Mouse (Mus musculus): ENCODE measurements around the gene Myoc. TPM values are rescaled to one million over a fixed set of nuclear protein-coding genes. Genes with fewer than 3 reads are reported as not detected.

Gene Myoc
- polyA plus RNA-seq, 1 experiment from 2014 or later = not detected

DNA sequence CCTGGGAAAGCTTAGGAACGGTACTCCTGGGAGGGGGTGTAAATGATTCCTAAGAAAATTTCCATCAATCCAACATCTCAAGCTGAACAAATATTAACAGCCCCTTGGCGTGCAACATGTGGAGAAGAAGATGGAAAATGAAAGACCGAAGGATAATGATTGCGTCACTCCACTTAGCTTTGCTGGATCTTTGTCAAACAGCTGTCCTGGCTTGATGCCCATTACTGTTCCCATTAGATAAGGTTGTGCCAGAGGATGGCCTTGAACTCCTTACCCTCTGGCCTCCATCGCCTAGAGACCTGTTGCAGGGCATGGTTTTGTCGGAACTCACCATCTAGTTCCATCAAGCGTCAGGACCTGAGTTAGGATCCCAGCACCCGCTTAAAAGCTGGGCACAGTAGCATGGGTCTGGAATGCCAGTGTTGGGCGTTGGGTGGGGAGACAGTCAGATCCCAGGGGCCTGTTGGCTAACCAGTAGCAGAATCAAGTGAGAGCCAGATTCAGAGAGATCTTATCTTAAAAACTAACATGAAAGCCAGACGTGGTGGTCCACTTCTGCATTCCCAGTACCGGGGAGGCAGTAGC, 21.4 kb downstream of the Myoc start:
- H3K27me3 ChIP-seq (replicated peaks) = no peaks in the 10 kb centered on the region
- no peak for ATAC-seq
- no peaks in the 10 kb centered on the region for H3K36me3 ChIP-seq
- no peak overlapping the region for H3K4me2 ChIP-seq
- H3K4me1 ChIP-seq = peaks cover 7% of the 10 kb centered on the region; the same call in 1 of the 2 replicates
- no peak overlapping the region for H3K27ac ChIP-seq
- no peak overlapping the region for H3K9ac ChIP-seq
- H3K4me3 ChIP-seq = no peak overlapping the region
- 55% methylated on average over 11 of the region's 11 CpGs for WGBS (ENCODE audit: insufficient replicate concordance)
- H3K9me3 ChIP-seq (replicated peaks) = no peaks in the 10 kb centered on the region

DNA sequence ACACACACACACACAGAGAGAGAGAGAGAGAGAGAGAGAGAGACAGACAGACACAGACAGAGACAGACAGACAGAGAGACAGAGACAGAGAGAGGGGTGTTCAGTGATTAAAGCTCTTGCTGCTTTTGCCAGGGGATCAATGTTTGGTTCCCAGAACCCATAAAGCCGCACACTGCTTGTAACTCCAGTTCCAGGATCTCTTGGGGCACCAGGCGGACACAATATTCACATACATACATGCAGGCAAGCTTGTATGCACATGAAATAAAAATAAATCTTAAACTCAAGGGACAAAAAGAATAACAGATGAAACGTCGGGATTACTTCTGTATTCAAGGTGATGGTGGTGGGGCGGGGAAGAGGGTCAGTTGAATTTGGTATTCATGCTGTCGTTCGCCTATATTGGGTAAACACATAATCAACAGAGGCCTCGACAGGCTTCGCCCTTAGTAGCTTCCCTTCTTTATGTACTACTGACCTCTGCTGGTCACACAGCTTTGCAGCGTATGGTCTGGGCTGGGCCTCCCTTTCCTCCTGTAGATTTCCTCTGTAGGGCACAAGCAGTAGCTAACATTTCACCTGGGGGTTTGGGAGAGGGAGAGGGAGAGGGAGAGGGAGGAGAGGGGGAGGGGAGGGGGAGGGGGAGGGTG, 26.0 kb downstream of the Myoc start:
- Histone ChIP-seq H3K4me2 (peak overlapping the region; percentile 61), H3K4me3 (peak overlapping the region; percentile 33)

DNA sequence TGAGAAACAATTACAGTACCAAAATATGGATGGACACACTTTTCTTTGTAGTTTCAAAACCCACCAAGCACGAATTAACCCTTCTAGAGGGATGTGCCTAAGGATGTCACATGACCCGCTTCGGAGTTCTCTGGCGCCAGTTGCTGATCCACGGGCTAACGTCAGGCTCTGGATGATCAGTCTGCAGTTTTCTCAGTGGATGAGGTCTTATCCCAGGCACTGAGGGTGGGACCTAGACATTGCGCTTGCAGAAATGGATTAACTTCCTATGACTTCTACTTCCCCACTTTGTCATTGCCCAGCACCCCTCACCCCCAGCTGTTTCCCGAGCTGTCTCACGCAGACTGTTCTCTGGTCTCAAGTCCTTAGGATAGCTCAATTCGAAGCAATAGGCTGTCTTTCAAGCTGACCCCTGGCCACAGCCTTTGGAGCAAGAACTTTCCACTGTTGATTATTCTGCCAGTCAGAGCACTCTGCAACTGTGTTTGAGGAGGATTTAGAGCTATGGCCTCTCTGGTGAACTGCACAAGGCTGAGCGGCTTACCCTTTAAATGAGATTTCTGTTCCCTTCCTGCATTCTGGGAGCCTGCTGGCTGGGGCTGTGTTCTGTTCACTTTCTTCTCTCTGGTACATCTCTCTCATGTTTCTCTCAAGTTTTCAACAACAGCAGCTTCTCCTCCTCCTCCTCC, 26.7 kb downstream of the Myoc start:
- no peaks in the 10 kb centered on the region for H3K9me3 ChIP-seq (replicated peaks)
- H3K27ac ChIP-seq = no peak overlapping the region
- peak; percentile 83 for ATAC-seq
- peak overlapping the region; percentile 66 for H3K9ac ChIP-seq
- H3K4me1 ChIP-seq = peaks cover 5% of the 10 kb centered on the region
- 3% methylated on average over 11 of the region's 11 CpGs for WGBS (ENCODE audit: insufficient replicate concordance)
- H3K4me2 ChIP-seq = peak overlapping the region; percentile 61
- peaks cover 19% of the 10 kb centered on the region for H3K36me3 ChIP-seq
- H3K4me3 ChIP-seq = peak overlapping the region; percentile 33
- H3K27me3 ChIP-seq (replicated peaks) = no peaks in the 10 kb centered on the region

More for the DNA sequence above, 26.0 kb downstream of the Myoc start:
- ATAC-seq = peak; percentile 92
- Histone ChIP-seq H3K4me1 (peaks cover 11% of the 10 kb centered on the region), H3K9ac (peak overlapping the region; percentile 66; the same call in 1 of the 2 replicates), H3K27me3 (replicated peaks) (no peaks in the 10 kb centered on the region), H3K9me3 (replicated peaks) (no peaks in the 10 kb centered on the region), H3K36me3 (peaks cover 12% of the 10 kb centered on the region), H3K27ac (no peak overlapping the region)
- WGBS (ENCODE audit: insufficient replicate concordance) = 10% methylated on average over 10 of the region's 10 CpGs

DNA sequence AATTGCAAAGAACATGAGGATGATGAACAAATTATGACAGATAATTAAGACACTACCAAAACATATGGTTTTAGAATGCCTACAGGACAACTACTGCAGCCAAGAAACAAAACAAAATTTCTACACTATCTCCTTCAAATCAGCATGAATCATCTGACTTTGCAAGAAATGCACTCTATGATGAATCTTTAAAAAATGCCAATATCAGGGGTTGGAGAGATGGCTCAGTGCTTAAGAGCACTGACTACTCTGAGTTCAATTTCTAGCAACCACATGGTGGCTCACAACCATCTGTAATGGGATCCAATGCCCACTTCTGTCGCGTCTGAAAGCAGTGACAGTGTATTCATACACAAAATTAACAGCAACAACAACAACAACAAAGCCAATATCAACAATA, 54.8 kb downstream of the Myoc start:
- no peaks in the 10 kb centered on the region for H3K9me3 ChIP-seq (replicated peaks)
- H3K27ac ChIP-seq = no peak overlapping the region
- H3K27me3 ChIP-seq (replicated peaks) = no peaks in the 10 kb centered on the region
- no peaks in the 10 kb centered on the region for H3K4me1 ChIP-seq
- H3K36me3 ChIP-seq = peaks cover 91% of the 10 kb centered on the region
- no peak for ATAC-seq
- no peak overlapping the region for H3K4me3 ChIP-seq
- H3K4me2 ChIP-seq = no peak overlapping the region
- no peak overlapping the region for H3K9ac ChIP-seq
- WGBS (ENCODE audit: insufficient replicate concordance) = 90% methylated on average over 2 of the region's 2 CpGs

DNA sequence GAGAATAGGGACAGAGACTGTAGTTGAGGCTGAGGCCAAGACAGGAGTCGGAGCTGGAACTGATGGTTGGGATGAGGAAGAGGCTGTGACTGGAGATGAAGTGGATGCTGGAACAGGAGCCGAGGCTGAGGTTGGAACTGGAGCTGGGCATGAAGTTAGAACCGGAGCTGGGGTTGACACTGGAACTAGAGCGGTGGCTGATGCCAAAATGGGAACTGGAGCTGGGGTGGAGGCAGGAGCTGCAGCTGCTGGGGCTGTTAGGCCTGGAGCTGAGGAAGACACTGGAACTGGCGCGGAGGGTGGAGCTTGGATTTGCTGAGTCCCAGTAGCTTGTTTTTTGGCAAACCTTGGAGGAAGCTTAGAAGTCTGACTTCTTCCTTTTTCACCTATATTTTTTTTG, 58.9 kb downstream of the Myoc start:
- no peak overlapping the region for H3K4me2 ChIP-seq
- H3K27me3 ChIP-seq (replicated peaks) = no peaks in the 10 kb centered on the region
- 91% methylated on average over 6 of the region's 6 CpGs for WGBS (ENCODE audit: insufficient replicate concordance)
- H3K4me1 ChIP-seq = no peaks in the 10 kb centered on the region
- no peak overlapping the region for H3K4me3 ChIP-seq
- H3K36me3 ChIP-seq = peaks cover 86% of the 10 kb centered on the region
- H3K9ac ChIP-seq = no peak overlapping the region
- no peak overlapping the region for H3K27ac ChIP-seq
- no peaks in the 10 kb centered on the region for H3K9me3 ChIP-seq (replicated peaks)
- no peak for ATAC-seq

Small RNA genes lying within 50 kb of the gene (microRNA-seq; reads per million reads assigned to microRNA genes)
- not detected for gene Gm27616

Other genes starting within 250 kb of the Myoc start
- gene Dnm3, start 161.1 kb upstream of the Myoc start, polyA plus RNA-seq (2016; fragmentation: Nextera tagmentation; extraction: Ambion mirVana) = 1.1 and 1.6 TPM in 2 replicates
- gene Mettl13, start 90.6 kb upstream of the Myoc start, polyA plus RNA-seq (2016; fragmentation: Nextera tagmentation; extraction: Ambion mirVana) = 20.9 and 22.7 TPM in 2 replicates
- gene Vamp4, start 68.6 kb upstream of the Myoc start, polyA plus RNA-seq (2016; fragmentation: Nextera tagmentation; extraction: Ambion mirVana) = 19.6 and 19.7 TPM in 2 replicates
- gene Myocos, start 19.1 kb downstream of the Myoc start, polyA plus RNA-seq (2016; fragmentation: Nextera tagmentation; extraction: Ambion mirVana) = not detected in 2 replicates
- 63.0 and 68.1 TPM in 2 replicates for gene Prrc2c, start 101.4 kb downstream of the Myoc start, polyA plus RNA-seq (2016; fragmentation: Nextera tagmentation; extraction: Ambion mirVana)
- gene Fmo4, start 174.8 kb downstream of the Myoc start, polyA plus RNA-seq (2016; fragmentation: Nextera tagmentation; extraction: Ambion mirVana) = 0.67 and 0.79 TPM in 2 replicates
- 3.8 and 4.8 TPM in 2 replicates for gene Fmo1, start 227.5 kb downstream of the Myoc start, polyA plus RNA-seq (2016; fragmentation: Nextera tagmentation; extraction: Ambion mirVana)

Data from liver, embryonic 12.5 days (tissue).